Mouse (Mus musculus) bone marrow, adult 2 months (tissue): ENCODE results near the gene Fbxo9.

Experiments used
- CTCF ChIP-seq: fragments of 200-500 bp; IDR thresholded peaks from 2 replicates; pipeline ENCODE4 v1.5.1; 2011; ENCODE audit warnings: low read length, control low read depth; ENCODE audit not compliant: control insufficient read depth, insufficient read depth
- POLR2A ChIP-seq: fragments of 200-500 bp; IDR thresholded peaks from 2 replicates; pipeline ENCODE4 v1.6.1; 2011; ENCODE audit warnings: low read depth, mild to moderate bottlenecking, control low read depth, low read length, borderline replicate concordance; ENCODE audit not compliant: control insufficient read depth

DNA sequence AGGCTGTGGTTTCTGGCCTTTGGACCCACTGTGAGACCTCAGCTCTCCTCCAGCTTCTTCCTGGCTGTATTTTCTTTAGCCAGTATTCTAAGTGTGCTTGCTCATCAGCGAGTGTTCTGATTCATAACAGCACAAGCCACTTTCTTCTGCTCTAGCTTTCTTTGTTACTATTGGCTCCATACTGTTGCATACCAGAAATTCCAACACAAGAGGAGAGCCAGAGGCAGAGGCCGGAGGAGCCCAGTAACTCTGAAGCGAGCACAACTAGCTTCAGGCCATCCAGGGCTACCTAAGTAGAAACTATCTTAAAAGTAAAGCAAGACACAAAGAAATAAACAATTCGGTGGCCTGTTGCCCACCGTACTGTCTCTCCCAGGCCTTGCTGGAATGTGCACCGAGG, 63.7 kb downstream of the Fbxo9 start:
- TF ChIP-seq CTCF (no peak), POLR2A (no peak)
